Mouse (Mus musculus) frontal cortex, postnatal 36 days (tissue): ENCODE measurements around the gene Mrps27.
A peak's percentile ranks its signal among the peaks of the same experiment; 100 is the strongest.

Source experiments
- DNase-seq, 2 experiments: peaks; one replicate each; pipeline ENCODE4 v3.0.0; 2022; ENCODE audit warnings: low spot score in 2 of 2

The Mrps27 gene

DNA sequence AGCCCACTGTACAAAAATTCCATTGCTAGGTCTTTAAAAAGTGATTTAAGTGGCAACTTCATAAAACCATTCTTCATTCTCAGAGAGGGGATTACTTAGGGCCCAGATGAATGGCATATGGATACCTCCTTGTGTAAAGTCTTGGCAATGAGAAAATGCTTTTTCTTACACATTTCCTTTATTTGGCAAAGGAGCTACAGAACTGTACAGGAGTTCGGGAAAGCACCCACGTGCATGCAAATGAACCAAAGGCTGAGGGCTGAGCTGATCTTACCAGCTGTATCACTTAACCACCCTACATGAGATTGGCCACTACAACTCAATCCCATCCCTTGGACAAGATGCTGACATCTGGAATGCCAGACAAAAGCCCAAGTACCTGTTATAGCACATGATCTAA is 95.6 kb downstream of the Mrps27 start:
- no peak for DNase-seq

DNA sequence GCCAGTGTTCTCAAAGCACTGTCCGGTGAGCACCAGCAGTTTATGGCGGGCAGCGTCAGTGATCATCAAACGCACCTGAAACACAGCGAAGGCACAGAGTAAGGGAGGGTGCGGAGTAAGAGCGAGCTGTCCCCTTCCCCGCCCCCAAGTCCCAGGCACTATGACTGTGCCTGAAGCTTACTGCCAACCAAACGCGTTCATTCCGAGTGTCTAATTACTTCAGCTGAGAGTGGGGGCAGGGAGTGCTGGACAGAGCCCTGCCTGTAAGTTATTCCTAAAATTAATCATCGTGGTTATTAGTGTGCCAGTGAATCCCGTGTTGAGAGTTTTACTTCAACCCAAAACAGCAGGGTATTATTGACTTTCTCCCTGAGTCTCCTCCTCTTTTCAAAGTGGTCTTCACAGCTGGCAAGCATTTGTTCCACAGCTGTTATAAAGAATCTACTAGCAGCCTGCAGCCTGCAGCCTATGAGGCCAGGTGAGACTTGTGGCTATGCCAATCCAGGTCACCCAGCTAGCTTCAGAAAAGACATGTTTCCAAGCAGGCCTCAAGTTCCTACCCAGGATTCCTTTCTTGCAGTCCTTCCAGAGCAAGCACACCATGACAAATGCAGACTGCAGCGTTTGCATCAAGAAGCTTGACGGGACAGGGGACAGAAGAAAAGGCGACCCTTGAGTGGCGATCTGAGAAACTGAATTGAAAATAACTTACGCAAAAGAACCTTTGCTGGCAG is 97.3 kb downstream of the Mrps27 start:
- no peak for DNase-seq

DNA sequence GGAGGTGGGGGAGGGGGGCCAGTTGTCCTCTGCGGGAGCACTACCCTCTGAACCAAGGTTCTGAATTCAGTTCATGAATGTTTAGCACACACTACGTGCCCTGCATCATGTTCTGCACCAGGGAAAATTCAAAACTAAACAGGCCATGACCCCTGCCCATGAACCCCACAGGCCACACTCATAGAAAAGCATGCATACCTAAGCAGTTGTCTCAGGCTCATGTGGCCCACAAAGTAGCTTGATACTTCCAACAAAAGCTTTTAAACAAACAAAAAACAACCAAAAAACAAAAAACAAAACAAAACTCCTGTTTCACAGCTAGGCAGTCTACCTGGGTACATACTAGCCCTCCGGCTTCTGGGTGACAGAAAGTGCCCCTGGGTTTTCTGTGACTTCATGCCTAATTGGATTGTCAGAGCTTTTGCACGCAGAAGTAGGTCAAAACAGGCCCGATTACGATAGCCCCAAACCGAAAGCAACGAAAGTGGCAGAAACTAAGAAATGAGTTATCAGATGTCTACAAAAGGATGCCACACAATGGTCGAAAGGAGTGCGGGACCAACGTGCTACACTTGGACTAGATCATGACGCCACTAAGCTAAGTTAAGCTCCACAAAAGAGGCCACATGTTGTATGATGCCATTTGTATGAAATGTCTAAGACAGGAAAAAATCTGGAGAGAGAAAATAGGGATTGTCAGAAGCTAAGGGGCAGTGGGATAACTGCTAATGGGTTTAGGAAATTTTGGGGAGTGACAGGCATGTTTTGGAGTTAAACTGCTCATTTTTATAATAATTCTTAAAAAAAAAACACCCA is 98.1 kb downstream of the Mrps27 start:
- no peak for DNase-seq

DNA sequence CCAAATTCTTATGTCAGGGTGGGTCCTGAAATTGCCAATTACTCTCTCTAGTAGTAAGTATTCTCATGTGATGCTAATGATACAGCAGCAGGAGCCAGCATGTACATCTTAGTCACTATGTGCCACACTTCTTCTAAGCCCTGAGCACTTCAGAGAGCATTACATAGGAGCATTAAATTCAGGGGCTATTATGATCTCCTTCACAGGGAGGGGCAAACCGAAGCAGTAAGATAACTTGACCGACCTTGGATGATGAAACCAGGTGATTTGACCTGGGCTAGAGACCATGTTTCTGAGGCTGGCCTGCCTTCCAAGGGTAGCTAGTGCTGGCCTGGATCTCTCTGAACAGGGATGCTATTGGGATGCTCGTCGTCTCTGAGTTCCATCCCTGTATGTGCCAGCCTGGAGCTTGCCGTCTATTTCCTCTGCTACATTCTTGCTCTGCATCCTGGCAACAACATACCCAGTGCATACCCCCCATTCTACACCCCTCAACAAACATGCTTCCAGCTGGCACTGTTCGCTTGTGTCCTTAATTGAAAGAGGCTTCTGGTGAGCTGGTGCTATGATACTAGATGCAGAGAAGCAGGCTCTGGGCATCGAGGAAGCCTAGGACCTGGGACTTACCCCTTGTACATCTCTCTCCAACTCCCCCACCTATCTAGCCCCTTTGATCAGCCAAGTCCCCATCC is 99.0 kb downstream of the Mrps27 start:
- no peak for DNase-seq

DNA sequence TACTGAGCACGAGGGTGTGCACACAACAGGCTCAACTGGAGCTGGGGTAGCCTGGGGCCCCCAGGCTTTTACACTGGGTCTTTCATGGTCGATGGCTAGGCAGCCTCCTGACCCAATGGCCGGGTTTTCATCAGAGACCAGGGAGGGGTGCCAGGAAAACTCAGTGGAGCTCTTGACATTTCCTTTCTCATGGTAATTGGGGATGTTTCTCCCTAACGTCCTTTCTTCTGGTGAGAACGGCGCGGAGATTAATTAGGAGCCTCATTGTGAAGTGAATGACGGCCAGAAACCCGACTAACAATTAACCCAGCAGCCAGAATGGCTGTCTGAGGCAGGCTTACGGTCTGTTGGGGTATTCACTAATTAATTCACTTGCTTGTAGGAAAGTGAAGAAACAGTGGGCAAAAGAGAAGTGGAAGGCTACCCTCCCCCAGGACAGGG is 99.9 kb downstream of the Mrps27 start:
- no peak for DNase-seq

DNA sequence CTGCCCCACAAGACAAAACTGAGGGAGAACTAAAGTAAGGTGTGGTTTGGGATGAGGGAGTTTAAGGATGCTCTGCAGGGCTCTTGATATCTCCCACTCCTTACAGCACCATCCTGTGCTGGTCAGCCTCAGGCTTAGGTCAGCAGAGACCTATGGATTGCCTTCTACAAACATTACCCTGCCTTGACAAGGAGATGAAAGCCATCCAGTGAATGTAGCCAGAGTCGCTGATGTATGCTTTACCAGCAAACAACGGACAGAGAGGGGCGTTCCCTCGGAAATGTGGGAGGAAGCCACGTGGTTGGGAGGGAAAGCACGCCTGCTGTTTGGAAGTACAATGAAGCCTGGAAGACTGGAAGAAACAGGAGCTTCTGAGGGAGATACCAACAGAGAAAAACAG is 100.3 kb downstream of the Mrps27 start:
- DNase-seq: no peak

DNA sequence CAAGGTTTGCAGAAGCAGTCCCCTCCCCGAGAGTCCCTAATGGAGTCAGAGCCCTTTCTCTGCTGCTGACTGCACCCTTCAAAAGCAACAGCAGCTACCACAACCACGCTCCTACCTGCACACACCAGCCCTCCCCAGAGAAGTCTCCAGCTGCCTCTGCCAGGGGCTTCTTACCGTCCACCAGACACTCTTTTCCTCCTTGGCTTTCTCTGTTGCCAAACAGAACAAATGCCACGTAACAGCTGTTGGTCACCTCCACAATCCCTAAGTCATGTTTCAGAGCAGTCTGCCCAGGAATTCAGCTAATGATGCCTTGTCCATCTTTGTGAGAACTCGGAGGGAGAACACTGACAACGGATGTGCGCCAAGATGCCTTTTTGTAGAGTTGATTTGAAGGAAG is 102.4 kb downstream of the Mrps27 start:
- DNase-seq: no peak

DNA sequence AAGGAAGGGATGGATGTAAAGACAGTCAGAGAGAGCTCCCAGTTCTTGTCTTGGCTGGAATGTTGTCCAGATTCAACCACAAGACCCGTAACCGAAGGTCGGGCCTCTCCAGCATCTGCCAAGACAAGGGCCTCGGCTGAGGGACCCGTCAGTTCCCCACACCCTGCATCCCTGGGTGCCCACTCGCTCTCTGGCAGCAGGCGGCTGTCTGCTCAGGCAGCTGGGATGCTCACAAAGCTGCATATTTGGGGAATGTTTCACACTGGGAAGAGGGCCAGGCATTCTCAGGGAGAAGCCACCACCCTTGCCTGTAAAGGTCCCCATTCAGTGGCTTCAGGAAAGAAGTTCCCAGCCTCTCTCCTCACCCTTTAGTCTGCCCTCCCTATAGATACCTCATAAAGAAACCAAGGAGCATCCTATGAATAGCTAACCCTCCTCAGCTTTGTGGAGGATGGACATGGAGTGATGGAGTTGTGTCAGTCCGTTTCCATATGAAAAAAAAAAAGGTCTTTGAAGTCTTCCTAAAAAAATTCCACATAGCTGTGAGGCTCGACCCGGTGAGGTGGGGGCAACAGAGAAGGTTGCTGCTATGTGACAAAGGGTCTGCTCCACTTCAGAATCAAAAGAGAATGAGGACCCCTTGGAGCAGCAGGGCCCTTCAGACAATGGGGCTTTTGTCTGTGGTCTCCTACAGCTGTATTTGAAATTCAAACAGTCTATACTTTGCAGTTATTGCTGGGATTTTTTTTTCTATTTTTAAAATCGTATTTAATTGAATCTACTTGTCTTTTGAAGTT is 103.0 kb downstream of the Mrps27 start:
- peak; percentile 62 to 63 for DNase-seq

DNA sequence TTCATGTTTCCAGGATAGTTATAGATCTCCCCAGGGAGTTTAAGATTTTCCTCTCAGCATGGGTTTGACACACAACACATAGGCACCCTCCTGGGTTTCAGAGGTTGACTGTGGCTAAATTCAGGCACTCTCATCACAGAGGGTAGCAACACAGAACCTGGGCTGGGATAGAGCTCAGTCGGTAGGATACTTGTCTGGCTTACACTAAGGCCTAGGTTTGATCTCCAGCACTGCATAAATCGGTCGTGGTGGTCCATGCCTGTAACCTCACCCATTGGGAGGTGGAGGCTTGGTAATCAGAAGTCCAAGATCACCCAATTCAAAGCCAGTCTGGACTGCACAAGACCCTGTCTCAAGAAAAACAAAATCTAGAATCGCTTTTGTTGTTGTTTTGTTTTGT is 103.7 kb downstream of the Mrps27 start:
- no peak for DNase-seq

DNA sequence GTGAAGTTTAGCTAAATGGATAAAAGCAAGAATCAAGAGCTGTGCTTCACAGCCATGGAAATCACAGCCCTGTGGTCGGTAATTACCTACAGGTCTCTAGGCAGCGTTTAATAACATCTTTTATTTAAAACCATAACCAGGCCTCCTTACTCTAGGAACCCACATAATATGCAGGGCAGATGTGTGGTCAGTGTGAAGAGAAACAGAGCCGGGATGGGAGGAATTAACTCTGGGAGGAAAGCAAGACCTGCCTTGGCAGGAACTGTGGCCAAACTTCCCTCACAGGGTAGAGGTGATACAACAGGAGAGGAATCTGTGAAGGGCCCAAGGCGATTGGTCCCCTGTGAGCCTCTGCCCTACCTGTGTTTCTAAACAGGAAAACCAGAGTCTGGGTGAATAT is 105.0 kb downstream of the Mrps27 start:
- DNase-seq: no peak

DNA sequence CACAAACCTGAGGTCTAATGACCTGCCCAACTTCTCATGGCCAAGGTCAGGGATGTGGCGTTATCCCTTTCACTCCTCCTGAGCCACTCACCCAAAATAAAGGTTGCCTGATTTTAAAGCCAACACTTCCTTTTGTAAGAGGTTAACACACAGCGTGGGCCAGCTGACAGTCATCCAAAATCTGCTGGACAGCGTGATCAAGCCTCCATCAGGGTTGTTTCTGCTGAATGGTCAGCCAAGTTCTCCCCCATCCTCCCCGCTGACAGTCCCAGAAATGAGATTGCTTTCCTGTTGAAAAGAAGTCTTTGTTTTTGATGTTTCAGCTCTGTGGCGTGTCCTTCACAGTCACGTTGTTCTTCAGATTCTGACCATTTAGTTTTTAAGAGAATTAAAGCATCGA is 106.2 kb downstream of the Mrps27 start:
- DNase-seq: no peak

DNA sequence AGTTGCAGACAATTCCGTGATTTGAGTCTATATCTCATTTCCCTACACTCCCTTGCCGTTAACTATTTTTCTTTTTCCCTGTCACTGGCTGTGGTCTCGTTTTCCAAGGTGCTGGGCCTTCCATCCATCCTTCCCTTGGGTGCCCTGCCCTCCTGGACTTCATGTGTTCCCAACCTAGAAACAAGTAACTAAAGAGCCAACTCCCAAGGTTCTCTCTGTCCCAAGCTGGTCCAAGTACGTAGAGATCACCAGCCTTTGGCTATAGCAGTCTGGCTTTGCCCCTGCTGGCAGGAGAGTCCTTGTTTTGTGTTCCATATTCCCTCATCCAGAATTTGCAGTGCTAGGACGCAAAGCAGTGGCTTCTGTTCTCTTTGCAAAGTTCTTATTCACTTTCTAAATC is 106.7 kb downstream of the Mrps27 start:
- DNase-seq: no peak

DNA sequence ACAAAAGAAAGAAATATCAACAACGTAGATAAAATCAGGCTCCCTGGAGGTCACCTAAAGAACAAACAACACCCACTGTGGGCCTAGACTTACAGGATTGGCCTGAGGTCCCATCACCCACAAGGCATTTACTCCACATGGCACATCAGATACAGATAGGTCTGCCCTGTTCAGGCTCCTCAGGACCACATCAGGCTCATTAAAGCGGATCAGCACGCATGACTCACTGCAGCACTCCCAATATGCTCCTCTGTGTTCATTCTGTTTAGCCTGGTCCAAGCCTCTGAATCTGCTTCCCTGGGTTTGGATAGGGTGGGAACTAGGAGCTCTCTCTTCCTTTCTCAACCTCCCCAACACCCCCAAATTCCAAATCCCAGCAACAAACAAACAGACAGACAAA is 107.9 kb downstream of the Mrps27 start:
- no peak for DNase-seq

DNA sequence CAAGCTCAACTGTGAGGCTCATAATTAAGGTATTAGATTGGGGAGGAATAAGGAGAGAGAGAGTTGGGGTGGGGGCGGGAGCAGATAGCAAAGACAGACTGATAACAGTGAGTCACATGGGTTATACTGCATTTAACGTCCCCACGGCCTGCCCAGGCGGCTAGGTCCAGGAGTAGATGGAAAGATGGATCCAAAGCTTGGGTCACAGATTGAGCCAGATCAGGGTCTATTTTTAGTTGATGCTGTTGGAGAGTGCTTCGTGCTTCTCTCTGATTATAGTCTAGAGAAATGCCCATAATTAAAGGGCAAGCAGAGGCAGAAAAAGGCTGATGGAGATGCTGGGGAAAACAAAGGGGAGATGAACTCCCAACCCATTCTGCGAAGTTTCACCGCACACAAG is 110.4 kb downstream of the Mrps27 start:
- no peak for DNase-seq

DNA sequence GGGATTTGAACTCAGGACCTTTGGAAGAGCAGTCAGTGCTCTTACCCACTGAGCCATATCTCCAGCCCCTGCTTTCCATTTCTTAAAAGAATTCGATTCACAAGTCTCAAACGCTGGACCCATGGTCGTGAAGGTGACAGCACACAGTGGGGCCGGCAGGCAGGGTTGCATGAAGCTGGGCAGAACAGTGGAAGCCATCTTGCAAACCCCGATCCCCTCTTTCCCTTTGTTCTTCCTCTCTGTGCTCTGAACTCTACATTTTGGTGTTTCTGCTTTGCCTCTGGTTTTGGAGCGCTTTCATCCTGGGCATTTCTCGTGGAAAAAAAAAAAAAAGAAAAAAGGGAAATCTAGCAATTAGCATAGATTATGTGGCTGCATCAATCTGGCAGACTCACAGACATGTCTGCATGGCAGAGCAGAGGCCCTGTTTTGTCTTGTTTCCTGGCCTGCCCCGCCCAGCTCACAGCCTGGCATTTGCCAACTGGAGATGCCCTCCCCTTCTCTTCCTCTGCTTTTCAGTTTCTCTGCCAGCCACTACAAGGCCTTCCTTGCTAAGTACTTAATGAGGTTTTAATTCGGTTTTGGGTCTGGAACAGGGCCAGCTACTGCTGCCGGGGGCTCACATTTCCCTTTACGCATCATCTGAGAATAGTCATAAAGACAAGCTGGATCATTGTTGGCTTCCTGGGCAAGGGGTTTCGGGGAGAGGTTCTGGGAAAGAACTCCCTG is 114.2 kb downstream of the Mrps27 start:
- DNase-seq: no peak

DNA sequence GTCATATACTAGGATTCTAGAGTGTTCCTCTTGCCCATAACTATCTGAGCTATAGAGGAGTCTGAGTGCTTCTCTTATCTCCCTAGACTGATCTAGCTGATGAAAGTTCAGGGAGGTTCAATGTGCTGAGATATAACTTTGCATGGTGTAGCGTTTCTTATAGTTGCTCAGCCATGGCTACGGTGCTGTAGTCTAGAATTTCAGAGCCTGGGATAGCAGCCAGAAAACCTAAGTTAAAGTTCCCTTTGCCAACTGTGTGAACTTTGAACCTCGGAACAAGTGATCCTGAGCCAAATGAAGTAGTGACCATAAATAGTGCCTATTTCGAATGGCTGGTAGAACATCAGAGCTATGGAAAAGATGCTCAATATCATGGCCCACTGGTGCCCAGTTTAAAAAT is 115.0 kb downstream of the Mrps27 start:
- no peak for DNase-seq

DNA sequence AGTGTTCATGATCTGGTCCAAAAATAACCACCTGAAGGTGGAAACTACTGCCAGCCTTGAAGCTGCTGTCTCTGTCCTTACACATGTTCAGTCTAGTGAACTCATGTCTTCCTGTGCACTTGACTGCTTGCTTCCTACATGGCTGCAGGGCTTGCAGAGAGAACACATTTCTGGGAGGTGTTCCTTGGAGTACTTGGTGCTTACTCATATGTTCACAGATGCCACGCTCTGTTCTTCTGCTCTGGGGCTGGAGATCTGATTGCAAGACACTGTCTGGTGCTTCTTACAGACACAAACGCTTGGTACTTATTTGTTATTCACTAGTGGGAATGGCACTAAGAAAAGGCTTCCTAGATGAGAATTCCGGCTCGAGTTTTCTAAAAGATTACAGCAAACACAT is 117.3 kb downstream of the Mrps27 start:
- DNase-seq: no peak

DNA sequence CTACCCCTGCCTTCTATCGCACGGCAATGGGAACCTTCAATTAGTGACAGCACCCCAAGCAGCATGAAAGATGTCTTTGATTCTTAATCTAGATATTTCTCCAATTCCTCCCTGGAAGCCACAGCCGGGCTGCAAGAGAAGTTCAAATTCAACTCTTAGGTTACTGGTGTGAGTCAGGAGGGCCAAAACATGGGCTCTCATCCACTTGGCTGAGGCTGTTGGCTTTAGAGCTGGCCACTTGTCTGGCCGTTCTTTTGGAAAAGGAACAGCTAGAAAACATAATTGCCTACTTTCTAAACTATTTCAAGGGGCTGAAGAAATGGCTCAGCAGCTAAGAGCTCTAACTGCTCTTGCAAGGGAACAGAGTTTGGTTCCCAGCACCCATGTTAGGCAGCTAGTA is 120.0 kb downstream of the Mrps27 start:
- DNase-seq: no peak
